Mouse (Mus musculus) stomach, postnatal 0 days (tissue): ENCODE results near the gene Dirc2. TPM values are rescaled to one million over a fixed set of nuclear protein-coding genes. Genes with fewer than 3 reads are reported as not detected.
A peak's percentile ranks its signal among the peaks of the same experiment; 100 is the strongest.

Experiments
- ATAC-seq: fragments of 200-750 bp; cut with Nextera tagmentation; 2 replicates; pipeline ENCODE4 v1.8.0; 2017; ENCODE audit not compliant: low FRiP score, low TSS enrichment
- DNase-seq: peaks from one replicate; pipeline ENCODE4 v3.0.0-alpha.2; 2016; ENCODE audit warnings: low spot score
- H3K27ac ChIP-seq: fragments of 300-500 bp; sonication (generic); replicated peaks from 2 replicates; pipeline ENCODE4 v1.5.1; 2014; ENCODE audit warnings: mild to moderate bottlenecking, control low read depth
- H3K27me3 ChIP-seq: fragments of 300-500 bp; sonication (generic); 2 replicates; pipeline ENCODE4 v1.6.1; 2014; ENCODE audit warnings: low read length; ENCODE audit not compliant: control insufficient read depth, insufficient read depth
- H3K36me3 ChIP-seq: fragments of 300-500 bp; sonication (generic); 2 replicates; pipeline ENCODE4 v1.6.1; 2014; ENCODE audit warnings: low read length, mixed read lengths; ENCODE audit not compliant: control insufficient read depth, insufficient read depth
- H3K4me1 ChIP-seq: fragments of 300-500 bp; sonication (generic); replicated peaks from 2 replicates; pipeline ENCODE4 v1.6.1; 2014; ENCODE audit warnings: antibody characterized with exemption; ENCODE audit not compliant: control insufficient read depth, insufficient read depth
- H3K4me2 ChIP-seq: fragments of 300-500 bp; sonication (generic); replicated peaks from 2 replicates; pipeline ENCODE4 v1.6.1; 2014; ENCODE audit warnings: low read depth, mild to moderate bottlenecking, control low read depth, moderate library complexity
- H3K4me3 ChIP-seq: fragments of 300-500 bp; sonication (generic); 2 replicates; pipeline ENCODE4 v1.5.1; 2014; ENCODE audit warnings: low read depth, low read length, control low read depth
- H3K9ac ChIP-seq: fragments of 300-500 bp; sonication (generic); 2 replicates; pipeline ENCODE4 v1.6.1; 2014; ENCODE audit warnings: mild to moderate bottlenecking, low read length, control low read depth, mixed read lengths
- H3K9me3 ChIP-seq: fragments of 300-500 bp; sonication (generic); 2 replicates; pipeline ENCODE4 v1.6.1; 2016; ENCODE audit warnings: low read length; ENCODE audit not compliant: control insufficient read depth
- CTCF ChIP-seq: IDR thresholded peaks from 2 replicates; pipeline ENCODE4 v1.5.1; 2016; ENCODE audit warnings: antibody characterized with exemption, low read depth, mild to moderate bottlenecking, moderate library complexity
- EP300 ChIP-seq: optimal IDR thresholded peaks from 2 replicates; pipeline ENCODE3; 2016; ENCODE audit warnings: antibody characterized with exemption
- WGBS: fragments of 180-500 bp; shearing (Covaris S2); extraction: QIAGEN DNeasy Blood & Tissue Kit; methylation state at CpG from one replicate; pipeline ENCODE4 v1.1.7; 2014; 5-methylcytosine and 5-hydroxymethylcytosine counted together
- polyA plus RNA-seq: library from polyadenylated mRNA; unstranded; fragments of >200 nt; fragmentation: Nextera tagmentation; extraction: Ambion mirVana; gene quantifications from 2 replicates; pipeline ENCODE4 v1.2.1, GENCODE M21; 2015

The Dirc2 gene
- polyA plus RNA-seq, 1 experiment from 2014 or later, result 10.9 TPM

DNA sequence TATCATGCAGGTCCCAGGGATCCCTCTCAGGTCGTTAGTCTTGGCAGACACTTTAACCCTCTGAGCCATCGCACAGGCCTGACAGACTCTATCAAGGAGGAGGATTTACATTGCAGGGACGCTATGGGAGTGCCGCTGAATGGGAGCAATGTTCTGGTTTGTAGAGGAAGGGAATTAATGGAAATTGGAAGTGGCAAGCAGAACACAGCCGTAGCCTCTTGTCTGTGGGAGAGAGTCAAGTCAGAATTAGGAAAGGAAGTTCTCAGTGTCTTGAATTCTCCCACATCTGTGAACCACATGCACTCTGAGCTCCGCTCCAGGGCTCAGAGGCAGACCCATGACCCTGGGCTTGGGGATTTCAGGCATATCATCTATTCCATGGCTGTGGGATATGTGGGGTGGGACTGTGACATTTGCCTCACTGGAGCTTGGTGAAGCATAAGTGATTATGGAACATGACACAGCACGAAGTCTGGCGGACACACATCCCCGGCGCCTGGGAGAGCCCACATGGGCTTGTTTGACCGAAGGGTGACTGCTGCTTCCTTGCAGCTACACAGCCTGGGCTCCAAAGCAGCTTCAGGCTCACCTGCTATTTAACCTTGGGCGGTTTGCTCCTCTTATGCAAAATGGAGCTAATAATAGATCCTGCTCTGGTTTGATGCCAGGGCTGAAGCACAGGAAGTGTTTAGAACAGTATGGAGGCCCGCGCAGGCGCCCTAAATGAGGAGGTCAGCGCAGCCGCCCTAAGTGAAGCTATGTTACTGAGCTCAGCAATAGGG, 87.6 kb downstream of the Dirc2 start:
- Histone ChIP-seq H3K36me3 (no peaks in the 10 kb centered on the region), H3K9me3 (no peaks in the 10 kb centered on the region), H3K4me3 (no peak overlapping the region), H3K9ac (no peak overlapping the region), H3K4me2 (no peak overlapping the region), H3K27me3 (no peaks in the 10 kb centered on the region), H3K27ac (no peak overlapping the region), H3K4me1 (no peaks in the 10 kb centered on the region)
- WGBS, result 71% methylated on average over 17 of the region's 17 CpGs
- ATAC-seq, result no peak
- TF ChIP-seq CTCF, result no peak
- no peak for TF ChIP-seq EP300
- no peak for DNase-seq

DNA sequence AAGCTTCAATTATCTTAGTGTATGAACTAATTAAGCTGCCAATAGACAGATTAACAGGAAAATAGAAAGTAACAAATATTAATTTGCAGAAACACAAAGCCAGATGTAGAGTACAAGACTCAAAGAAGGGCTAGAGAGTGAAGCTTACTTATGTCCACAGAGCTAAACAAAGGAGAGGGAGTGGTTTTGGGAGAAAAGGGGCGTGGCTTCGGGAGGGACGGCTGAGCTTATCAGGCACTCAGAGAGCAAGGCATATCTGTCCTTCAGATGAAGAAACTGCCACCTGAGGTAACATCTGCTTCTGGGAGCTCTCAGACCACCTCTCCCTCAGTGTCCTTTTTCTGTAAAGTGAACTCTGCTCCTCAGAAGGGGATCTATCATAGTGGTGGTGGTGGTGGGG, 90.7 kb downstream of the Dirc2 start:
- Histone ChIP-seq H3K4me1 (no peaks in the 10 kb centered on the region), H3K27ac (no peak overlapping the region), H3K9ac (no peak overlapping the region), H3K36me3 (no peaks in the 10 kb centered on the region), H3K4me2 (no peak overlapping the region), H3K4me3 (no peak overlapping the region), H3K27me3 (no peaks in the 10 kb centered on the region), H3K9me3 (no peaks in the 10 kb centered on the region)
- 23% methylated on average over 3 of the region's 3 CpGs for whole genome bisulfite sequencing
- no peak for ATAC-seq
- TF ChIP-seq CTCF (no peak), EP300 (no peak)
- no peak for DNase-seq

DNA sequence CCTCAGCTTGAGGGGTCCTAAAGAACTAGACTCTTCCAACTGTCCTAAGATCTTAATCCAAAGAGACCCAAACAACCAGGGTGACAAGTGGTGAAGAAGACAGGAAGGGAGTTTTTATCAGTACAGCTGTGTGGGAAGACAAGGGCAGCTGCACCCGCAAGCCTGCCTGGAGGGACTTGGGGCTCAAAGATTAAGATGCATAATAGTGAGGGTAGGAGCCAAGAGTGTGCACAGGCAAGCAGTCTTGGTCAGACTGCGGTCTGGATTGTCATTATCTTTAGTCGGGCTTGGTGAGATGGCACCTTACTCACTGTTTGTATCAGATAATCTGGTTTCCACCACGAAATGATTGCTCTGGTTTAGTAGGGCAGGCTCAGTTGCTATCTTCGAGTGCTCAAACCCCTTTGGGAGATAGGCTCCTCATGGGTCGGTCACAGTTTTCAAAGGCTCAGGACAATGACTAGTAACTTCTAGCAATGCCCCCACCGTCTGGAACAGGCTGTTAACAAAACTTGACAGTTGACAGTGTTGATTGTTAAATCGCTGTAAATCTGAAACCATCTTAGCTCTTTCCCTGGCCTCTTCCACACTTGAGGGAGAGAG, 91.5 kb downstream of the Dirc2 start:
- ATAC-seq, result no peak
- Histone ChIP-seq H3K36me3 (no peaks in the 10 kb centered on the region), H3K4me3 (no peak overlapping the region), H3K4me2 (no peak overlapping the region), H3K27me3 (no peaks in the 10 kb centered on the region), H3K9me3 (no peaks in the 10 kb centered on the region), H3K4me1 (no peaks in the 10 kb centered on the region), H3K9ac (no peak overlapping the region), H3K27ac (no peak overlapping the region)
- no peak for DNase-seq
- 72% methylated on average over 8 of the region's 8 CpGs for WGBS
- TF ChIP-seq CTCF, result no peak
- no peak for TF ChIP-seq EP300

DNA sequence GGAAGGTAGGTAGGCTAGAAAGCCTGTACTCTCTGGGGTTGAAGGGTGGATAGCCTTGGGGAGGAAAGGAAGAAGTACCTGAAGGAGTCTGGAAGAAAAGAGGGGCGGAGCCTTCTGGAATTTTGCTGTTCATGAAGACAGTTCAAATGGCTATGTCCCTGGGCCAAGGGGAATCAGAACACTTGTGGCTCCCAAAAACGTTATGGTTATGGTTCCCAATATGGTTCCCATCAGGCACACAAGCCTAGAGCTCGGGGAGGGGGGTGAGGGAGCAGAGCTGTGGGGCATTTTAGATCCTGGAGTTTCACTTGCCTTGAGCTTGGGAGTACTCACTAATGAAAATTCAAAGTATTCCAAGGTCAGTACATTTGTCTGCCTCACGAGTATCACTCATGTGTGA, 104.3 kb downstream of the Dirc2 start:
- TF ChIP-seq CTCF (no peak), EP300 (no peak)
- no peak overlapping the region for H3K4me3 ChIP-seq
- H3K9me3 ChIP-seq, result no peaks in the 10 kb centered on the region
- peaks cover 2% of the 10 kb centered on the region; the same call in 1 of the 2 replicates for H3K27me3 ChIP-seq
- no peak overlapping the region for H3K27ac ChIP-seq
- no peak for ATAC-seq
- no peaks in the 10 kb centered on the region for H3K36me3 ChIP-seq
- H3K4me2 ChIP-seq, result no peak overlapping the region
- DNase-seq, result no peak
- H3K4me1 ChIP-seq, result no peaks in the 10 kb centered on the region
- 87% methylated on average over 4 of the region's 4 CpGs for WGBS
- H3K9ac ChIP-seq, result no peak overlapping the region

DNA sequence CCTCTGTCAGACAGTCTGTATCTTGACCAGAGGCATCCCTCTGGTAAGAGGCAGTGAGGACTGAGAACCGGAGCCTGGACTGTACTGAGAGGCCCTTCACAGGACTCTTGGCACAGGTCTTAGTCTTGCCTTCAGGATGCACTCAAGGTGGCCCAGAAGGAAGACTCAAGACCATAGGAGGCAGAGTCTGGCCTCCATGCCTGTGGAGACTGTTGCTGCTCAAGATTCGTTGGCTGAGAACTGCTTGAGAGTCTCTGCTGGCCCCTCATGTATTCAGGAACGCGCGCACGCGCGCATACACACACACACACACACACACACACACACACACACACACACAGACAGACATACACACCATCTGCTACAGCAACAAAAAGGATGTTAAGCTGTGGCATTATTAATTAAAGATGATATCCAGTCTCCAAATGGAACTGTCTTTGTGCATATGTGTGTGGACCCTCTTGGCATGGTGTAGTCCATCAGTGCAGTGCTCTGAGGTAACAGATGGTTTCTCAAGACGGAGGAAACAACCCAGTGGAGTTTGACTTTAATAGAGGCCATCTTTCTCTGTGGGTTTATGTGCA, 105.2 kb downstream of the Dirc2 start:
- Histone ChIP-seq H3K27ac (no peak overlapping the region), H3K27me3 (peaks cover 6% of the 10 kb centered on the region; the same call in 1 of the 2 replicates), H3K36me3 (no peaks in the 10 kb centered on the region), H3K9ac (no peak overlapping the region), H3K4me2 (no peak overlapping the region), H3K9me3 (no peaks in the 10 kb centered on the region), H3K4me3 (no peak overlapping the region), H3K4me1 (no peaks in the 10 kb centered on the region)
- no peak for TF ChIP-seq CTCF
- no peak for TF ChIP-seq EP300
- 94% methylated on average over 9 of the region's 9 CpGs for WGBS
- DNase-seq (no peak), ATAC-seq (no peak)

DNA sequence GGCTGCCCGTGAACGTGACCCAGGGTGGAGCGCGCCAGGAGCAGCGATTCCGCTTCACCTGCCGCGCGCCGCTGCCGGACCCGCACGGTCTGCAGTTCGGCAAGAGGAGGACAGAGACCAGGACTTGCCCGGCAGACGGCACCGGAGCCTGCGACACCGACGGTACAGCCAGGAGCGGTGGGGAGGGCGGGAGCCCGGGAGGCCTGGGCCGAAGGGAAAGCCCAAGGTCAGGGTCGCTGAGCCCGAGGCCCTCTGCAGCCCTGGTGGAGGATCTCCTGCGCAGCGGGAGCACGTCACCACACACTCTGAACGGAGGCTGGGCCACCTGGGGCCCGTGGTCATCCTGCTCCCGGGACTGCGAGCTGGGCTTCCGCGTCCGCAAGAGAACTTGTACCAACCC, 108.9 kb downstream of the Dirc2 start:
- no peak; the same call in 1 of the 2 replicates for ATAC-seq
- no peaks in the 10 kb centered on the region for H3K4me1 ChIP-seq

More for the DNA sequence above, 108.9 kb downstream of the Dirc2 start:
- Histone ChIP-seq H3K4me3 (peak overlapping the region; percentile 38), H3K9ac (no peak overlapping the region), H3K27ac (no peak overlapping the region), H3K36me3 (no peaks in the 10 kb centered on the region), H3K27me3 (peaks cover 6% of the 10 kb centered on the region; the same call in 1 of the 2 replicates), H3K4me2 (peak overlapping the region; percentile 62), H3K9me3 (no peaks in the 10 kb centered on the region)
- WGBS, result 9% methylated on average over 36 of the region's 36 CpGs
- TF ChIP-seq CTCF (no peak), EP300 (no peak)
- DNase-seq, result peak; percentile 37
